Mouse (Mus musculus): Measurements from ENCODE around the gene Hykk.

The Hykk gene

GRCm38 (mm10) chr9:54981291-54982191 is 64.5 kb downstream of the Hykk start:
- DNase-seq (ENCODE audit: low spot score) = no peak

DNA sequence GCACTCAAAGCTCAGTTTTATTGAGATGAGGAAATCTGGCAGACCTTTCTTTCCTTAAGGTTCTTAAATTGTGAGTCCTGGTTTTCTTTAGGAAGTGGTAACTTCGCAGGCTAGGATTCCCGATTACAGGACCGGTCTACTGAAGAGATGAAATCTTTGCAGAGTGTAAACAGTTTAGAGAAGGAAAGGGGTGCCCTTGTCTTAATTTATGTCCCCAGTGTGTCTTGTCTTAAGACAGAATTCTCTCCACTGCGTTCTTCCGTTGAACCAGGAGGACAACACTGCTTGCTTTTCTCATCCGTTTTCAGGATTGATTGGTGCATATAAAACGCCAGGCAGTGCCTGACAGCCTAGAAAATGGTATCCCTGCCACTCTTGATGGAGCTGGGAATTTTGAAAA is 65.3 kb downstream of the Hykk start:
- no peak for DNase-seq (ENCODE audit: low spot score)

DNA sequence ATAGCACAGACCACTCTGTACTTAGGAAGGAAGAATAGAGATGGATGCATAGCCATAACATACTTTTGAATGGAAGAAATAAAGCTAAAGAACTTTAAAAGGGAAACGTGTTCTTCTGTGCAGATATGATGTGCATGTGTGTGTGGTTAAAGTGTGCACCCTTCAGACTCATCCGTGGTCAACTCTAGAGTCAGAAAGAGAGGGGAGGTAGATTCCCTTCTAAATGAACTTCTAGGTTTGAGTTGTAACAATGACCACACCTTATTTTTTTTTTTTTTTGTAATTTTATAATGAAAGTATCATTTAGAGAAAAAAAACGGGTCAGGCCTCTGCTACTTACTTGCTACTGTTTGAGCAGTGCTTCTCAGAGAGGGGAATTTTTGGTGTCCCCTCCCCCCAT is 73.3 kb downstream of the Hykk start:
- no peak for DNase-seq (ENCODE audit: low spot score)

- no peak for DNase-seq (ENCODE audit: low spot score)
These were observed 77.3 kb downstream of the Hykk start for GRCm38 (mm10) chr9:54994381-54994780.

GRCm38 (mm10) chr9:54995645-54996044 is 78.6 kb downstream of the Hykk start:
- DNase-seq (ENCODE audit: low spot score) = no peak
